Mouse (Mus musculus): ENCODE measurements around the gene Kif26b. TPM values are rescaled to one million over a fixed set of nuclear protein-coding genes. Genes with fewer than 3 reads are reported as not detected.

The Kif26b gene
- polyA plus RNA-seq, 1 experiment from 2014 or later: 1.8 TPM

DNA sequence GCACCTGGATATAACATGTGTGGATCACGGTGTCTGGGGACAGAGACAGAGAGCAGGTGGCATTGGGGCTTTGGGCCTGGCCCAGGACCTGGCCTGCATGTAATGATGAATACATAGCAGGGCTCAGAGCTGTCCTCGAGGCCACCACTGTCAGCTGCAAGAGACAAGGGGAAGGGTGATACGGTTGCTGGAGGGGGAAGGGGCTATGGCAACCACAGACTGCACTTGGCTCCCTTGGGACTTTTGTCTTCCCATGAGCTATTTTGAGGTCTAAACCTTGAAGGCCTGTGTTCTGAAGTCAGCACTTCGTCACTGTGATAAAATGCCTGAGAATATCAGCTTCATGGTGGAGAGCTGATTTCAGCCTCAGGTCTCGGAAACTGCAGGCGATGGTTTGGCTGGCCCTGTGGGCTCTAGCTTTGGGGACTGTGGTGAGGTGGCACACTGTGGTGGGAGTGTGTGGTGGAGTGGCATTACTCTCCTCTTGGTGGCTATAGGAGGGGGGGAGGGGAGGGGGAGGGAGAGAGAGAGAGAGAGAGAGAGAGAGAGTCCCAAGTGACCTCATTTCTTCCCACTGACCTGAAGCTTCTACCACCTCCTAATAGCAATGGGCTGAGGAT is 23.5 kb downstream of the Kif26b start:
- H3K4me3 ChIP-seq (replicated peaks; ENCODE audit: low read length): no peak overlapping the region
- H3K27me3 ChIP-seq (ENCODE audit: control insufficient read depth, insufficient read depth, low read length): no peaks in the 10 kb centered on the region
- H3K36me3 ChIP-seq (ENCODE audit: control insufficient read depth, insufficient read depth, low read length): no peaks in the 10 kb centered on the region
- H3K9ac ChIP-seq (ENCODE audit: low read length): no peak overlapping the region
- H3K4me1 ChIP-seq (ENCODE audit: control insufficient read depth, insufficient read depth, low read length): no peaks in the 10 kb centered on the region
- no peak overlapping the region for H3K4me2 ChIP-seq (ENCODE audit: low read depth, low read length)
- WGBS: 85% methylated on average over 6 of the region's 6 CpGs
- H3K27ac ChIP-seq (ENCODE audit: low read length): no peak overlapping the region
- no peak for ATAC-seq (ENCODE audit: insufficient read depth, low FRiP score)
- H3K9me3 ChIP-seq (replicated peaks; ENCODE audit: control insufficient read depth, low read length): no peaks in the 10 kb centered on the region

DNA sequence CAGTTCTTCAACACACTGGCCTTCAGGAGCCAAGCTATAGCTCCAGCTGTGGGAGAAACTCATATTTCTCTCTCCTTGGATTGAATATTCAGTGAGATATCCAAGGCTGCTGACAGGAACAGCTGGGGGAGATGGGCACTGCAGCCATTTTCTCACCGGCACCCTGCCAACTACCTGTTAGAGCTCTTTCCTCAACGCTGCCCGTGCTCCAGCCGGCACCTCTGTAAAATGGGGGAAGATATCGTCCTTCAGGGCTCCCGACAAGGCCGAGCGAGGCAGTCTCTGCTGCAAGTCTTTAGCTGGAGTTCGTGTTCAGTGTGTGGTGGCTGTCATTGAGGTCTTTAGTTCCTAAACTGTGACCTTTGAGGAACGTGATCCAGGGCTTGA is 24.0 kb downstream of the Kif26b start:
- Histone ChIP-seq H3K4me1 (ENCODE audit: control insufficient read depth, insufficient read depth, low read length) (no peaks in the 10 kb centered on the region), H3K9ac (ENCODE audit: low read length) (no peak overlapping the region), H3K4me2 (ENCODE audit: low read depth, low read length) (no peak overlapping the region), H3K9me3 (replicated peaks; ENCODE audit: control insufficient read depth, low read length) (no peaks in the 10 kb centered on the region), H3K27me3 (ENCODE audit: control insufficient read depth, insufficient read depth, low read length) (no peaks in the 10 kb centered on the region), H3K4me3 (replicated peaks; ENCODE audit: low read length) (no peak overlapping the region), H3K27ac (ENCODE audit: low read length) (no peak overlapping the region), H3K36me3 (ENCODE audit: control insufficient read depth, insufficient read depth, low read length) (no peaks in the 10 kb centered on the region)
- 67% methylated on average over 10 of the region's 10 CpGs for WGBS
- ATAC-seq (ENCODE audit: insufficient read depth, low FRiP score): no peak

DNA sequence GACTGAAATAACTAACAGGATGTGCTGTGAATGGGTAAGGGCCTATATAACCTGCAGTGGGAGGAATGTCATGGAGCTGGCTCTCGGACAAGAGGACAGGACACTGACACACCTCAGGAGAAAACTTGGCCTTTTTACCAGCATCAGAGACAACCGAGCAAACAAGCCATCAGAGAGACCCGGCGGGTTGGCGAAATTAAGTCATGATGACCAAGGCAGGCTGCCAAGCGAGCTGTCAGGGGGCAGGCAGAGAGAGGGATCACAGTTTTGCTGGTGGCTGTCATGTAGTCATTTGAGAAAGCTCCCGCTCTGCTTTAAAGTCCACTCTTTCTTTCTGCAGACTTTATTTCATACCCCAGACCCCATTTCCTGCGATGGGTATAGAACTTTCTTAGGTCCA is 27.3 kb downstream of the Kif26b start:
- Histone ChIP-seq H3K4me1 (ENCODE audit: control insufficient read depth, insufficient read depth, low read length) (no peaks in the 10 kb centered on the region), H3K4me2 (ENCODE audit: low read depth, low read length) (no peak overlapping the region), H3K9me3 (replicated peaks; ENCODE audit: control insufficient read depth, low read length) (no peaks in the 10 kb centered on the region), H3K4me3 (replicated peaks; ENCODE audit: low read length) (no peak overlapping the region), H3K27ac (ENCODE audit: low read length) (no peak overlapping the region), H3K9ac (ENCODE audit: low read length) (no peak overlapping the region), H3K27me3 (ENCODE audit: control insufficient read depth, insufficient read depth, low read length) (no peaks in the 10 kb centered on the region; the same call in 1 of the 2 replicates), H3K36me3 (ENCODE audit: control insufficient read depth, insufficient read depth, low read length) (no peaks in the 10 kb centered on the region)
- ATAC-seq (ENCODE audit: insufficient read depth, low FRiP score): no peak
- 88% methylated on average over 8 of the region's 8 CpGs for WGBS

DNA sequence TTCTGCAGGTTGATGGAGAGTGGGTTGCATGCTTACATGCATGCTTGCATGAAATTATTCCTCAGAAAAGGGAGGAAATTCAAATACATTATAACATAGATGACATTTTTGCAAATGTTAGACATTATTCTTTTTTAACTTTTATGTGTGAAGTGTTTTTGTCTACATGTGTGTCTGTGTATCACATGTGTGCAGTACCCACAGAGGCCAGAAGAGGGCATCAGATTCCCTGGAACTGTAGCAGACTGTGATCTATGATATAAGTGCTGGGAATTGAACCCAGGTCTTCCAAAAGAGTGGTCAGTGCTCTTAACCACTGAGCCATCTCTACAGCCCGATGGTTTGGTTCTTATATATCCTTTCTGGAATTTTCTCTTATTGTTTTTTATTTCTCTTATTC is 31.1 kb downstream of the Kif26b start:
- H3K27ac ChIP-seq (ENCODE audit: low read length): no peak overlapping the region
- 100% methylated on average over 1 of the region's 1 CpGs for WGBS
- H3K4me2 ChIP-seq (ENCODE audit: low read depth, low read length): no peak overlapping the region
- 0 out of 2 replicates have a peak, but pooled peaks cover 3% of the 10 kb centered on the region for H3K4me1 ChIP-seq (ENCODE audit: control insufficient read depth, insufficient read depth, low read length)
- no peaks in the 10 kb centered on the region for H3K9me3 ChIP-seq (replicated peaks; ENCODE audit: control insufficient read depth, low read length)
- H3K4me3 ChIP-seq (replicated peaks; ENCODE audit: low read length): no peak overlapping the region
- no peak overlapping the region for H3K9ac ChIP-seq (ENCODE audit: low read length)
- H3K36me3 ChIP-seq (ENCODE audit: control insufficient read depth, insufficient read depth, low read length): no peaks in the 10 kb centered on the region
- H3K27me3 ChIP-seq (ENCODE audit: control insufficient read depth, insufficient read depth, low read length): no peaks in the 10 kb centered on the region; the same call in 1 of the 2 replicates
- ATAC-seq (ENCODE audit: insufficient read depth, low FRiP score): no peak

DNA sequence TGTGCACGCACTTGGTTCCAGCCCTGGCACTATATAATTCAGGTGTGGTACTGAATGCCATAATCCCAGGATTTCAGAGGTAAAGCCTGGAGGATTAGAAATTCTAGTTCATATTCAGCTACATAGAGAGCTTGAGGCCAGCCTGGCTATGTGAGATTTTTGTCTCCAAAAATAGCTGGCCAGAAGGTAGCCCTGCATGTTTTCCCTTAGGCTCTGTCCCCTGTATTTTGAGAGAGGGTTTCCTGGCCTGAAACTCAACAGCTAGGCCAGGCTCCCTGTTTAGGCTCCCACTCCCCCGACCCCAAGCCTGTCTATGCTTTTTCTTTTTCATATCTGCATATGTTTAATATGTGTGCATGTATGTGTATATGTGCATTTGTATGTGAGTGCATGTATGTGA is 34.9 kb downstream of the Kif26b start:
- peaks cover 9% of the 10 kb centered on the region; the same call in 1 of the 2 replicates for H3K4me1 ChIP-seq (ENCODE audit: control insufficient read depth, insufficient read depth, low read length)
- no peak overlapping the region for H3K4me2 ChIP-seq (ENCODE audit: low read depth, low read length)
- no peak overlapping the region for H3K9ac ChIP-seq (ENCODE audit: low read length)
- no peaks in the 10 kb centered on the region for H3K36me3 ChIP-seq (ENCODE audit: control insufficient read depth, insufficient read depth, low read length)
- H3K9me3 ChIP-seq (replicated peaks; ENCODE audit: control insufficient read depth, low read length): no peaks in the 10 kb centered on the region
- H3K4me3 ChIP-seq (replicated peaks; ENCODE audit: low read length): no peak overlapping the region
- ATAC-seq (ENCODE audit: insufficient read depth, low FRiP score): no peak
- WGBS: 75% methylated on average over 2 of the region's 2 CpGs
- no peak overlapping the region for H3K27ac ChIP-seq (ENCODE audit: low read length)
- no peaks in the 10 kb centered on the region; the same call in 1 of the 2 replicates for H3K27me3 ChIP-seq (ENCODE audit: control insufficient read depth, insufficient read depth, low read length)

DNA sequence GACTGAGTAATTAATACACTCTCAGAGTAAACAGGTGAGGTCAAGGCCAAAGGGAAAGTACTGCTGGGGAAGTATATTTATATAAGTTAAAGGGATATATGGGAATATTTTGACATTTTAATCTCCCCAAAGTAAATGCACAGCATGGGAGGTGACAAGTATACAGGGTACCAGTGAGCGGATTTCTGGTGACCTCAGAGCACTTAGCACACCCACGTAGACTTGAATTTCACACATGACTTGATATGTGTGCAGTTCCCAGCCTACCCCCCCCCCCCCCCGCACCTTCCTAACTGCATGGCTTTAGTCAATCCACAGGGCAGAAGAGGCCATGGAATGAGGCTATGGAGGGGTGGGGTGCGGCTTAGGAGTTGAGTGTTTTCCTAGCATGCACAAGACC is 35.9 kb downstream of the Kif26b start:
- H3K4me1 ChIP-seq (ENCODE audit: control insufficient read depth, insufficient read depth, low read length): peaks cover 9% of the 10 kb centered on the region; the same call in 1 of the 2 replicates
- WGBS: 48% methylated on average over 4 of the region's 4 CpGs
- H3K4me3 ChIP-seq (replicated peaks; ENCODE audit: low read length): no peak overlapping the region
- H3K27ac ChIP-seq (ENCODE audit: low read length): no peak overlapping the region
- no peak overlapping the region for H3K4me2 ChIP-seq (ENCODE audit: low read depth, low read length)
- H3K9ac ChIP-seq (ENCODE audit: low read length): no peak overlapping the region
- no peak for ATAC-seq (ENCODE audit: insufficient read depth, low FRiP score)
- H3K36me3 ChIP-seq (ENCODE audit: control insufficient read depth, insufficient read depth, low read length): no peaks in the 10 kb centered on the region
- no peaks in the 10 kb centered on the region for H3K9me3 ChIP-seq (replicated peaks; ENCODE audit: control insufficient read depth, low read length)
- no peaks in the 10 kb centered on the region; the same call in 1 of the 2 replicates for H3K27me3 ChIP-seq (ENCODE audit: control insufficient read depth, insufficient read depth, low read length)

DNA sequence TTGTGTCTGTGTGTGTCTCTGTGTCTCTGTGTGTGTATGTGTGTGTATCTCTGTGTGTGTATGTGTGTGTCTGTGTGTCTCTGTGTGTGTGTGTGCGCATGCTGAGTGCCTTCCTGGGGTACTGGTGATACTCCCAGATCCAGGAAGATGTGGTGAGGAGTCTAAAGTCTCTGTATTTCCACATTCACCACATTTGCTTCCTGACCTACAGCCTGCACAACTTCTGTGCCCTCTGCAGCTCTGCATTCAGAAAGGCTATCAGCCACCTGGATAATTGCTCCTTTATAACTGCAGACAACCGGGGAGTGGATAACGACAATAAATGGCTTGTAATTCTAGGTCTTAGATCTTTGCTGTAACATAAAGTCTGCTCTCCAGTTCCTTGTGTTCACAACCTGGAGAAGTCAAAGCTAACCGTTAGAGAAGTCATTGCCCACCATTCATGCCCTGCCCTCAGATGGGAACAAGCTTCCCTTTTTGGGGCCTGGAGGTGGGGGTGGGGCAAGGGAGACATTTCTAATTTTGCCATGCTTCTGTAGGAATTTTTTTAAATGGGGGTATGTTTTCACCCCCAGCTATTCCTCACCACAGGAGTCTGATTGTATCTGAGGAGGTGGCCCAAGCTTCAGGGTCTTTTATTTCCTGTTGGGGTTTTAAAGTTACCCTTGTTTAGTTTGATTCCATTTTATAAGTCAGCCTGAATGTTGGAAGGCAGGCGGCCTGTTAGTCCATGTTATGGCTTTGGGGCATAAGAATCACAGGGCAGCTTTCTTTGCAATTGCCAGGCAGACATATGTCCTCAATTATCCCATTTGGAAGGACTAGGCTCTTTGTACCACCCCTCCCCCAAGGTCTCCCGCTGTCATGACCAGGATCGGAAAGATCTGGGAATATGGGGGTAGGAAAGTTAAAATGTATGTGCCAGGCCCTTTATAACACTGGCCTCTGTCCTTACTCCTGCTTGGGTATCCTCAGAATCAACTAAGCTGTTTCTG is 39.9 kb downstream of the Kif26b start:
- Histone ChIP-seq H3K9me3 (replicated peaks; ENCODE audit: control insufficient read depth, low read length) (no peaks in the 10 kb centered on the region), H3K27ac (ENCODE audit: low read length) (no peak overlapping the region), H3K4me2 (ENCODE audit: low read depth, low read length) (no peak overlapping the region), H3K4me3 (replicated peaks; ENCODE audit: low read length) (no peak overlapping the region), H3K36me3 (ENCODE audit: control insufficient read depth, insufficient read depth, low read length) (no peaks in the 10 kb centered on the region), H3K4me1 (ENCODE audit: control insufficient read depth, insufficient read depth, low read length) (peaks cover 9% of the 10 kb centered on the region; the same call in 1 of the 2 replicates), H3K9ac (ENCODE audit: low read length) (no peak overlapping the region), H3K27me3 (ENCODE audit: control insufficient read depth, insufficient read depth, low read length) (no peaks in the 10 kb centered on the region)
- no peak for ATAC-seq (ENCODE audit: insufficient read depth, low FRiP score)
- WGBS: 76% methylated on average over 7 of the region's 7 CpGs

DNA sequence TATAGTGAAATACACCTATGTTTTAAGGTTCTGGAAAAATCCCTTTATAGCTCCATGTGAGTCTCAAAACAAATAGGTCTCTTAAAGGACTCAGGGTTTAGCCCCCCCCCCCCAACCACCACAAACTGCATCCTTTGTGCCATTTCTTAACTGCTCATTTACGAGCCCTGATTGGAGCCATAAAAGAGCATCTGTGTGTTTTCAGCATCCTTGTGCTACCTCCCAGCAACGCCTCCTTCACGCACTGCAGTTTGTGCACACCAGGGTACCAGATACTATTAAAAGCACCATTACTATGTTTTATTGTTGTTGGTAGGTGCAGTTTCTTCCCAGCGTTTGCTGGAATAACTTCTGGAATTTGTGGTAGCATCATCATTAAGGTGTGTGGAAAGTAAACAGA is 42.1 kb downstream of the Kif26b start:
- Histone ChIP-seq H3K4me3 (replicated peaks; ENCODE audit: low read length) (no peak overlapping the region), H3K9me3 (replicated peaks; ENCODE audit: control insufficient read depth, low read length) (peaks cover 9% of the 10 kb centered on the region), H3K27me3 (ENCODE audit: control insufficient read depth, insufficient read depth, low read length) (no peaks in the 10 kb centered on the region), H3K9ac (ENCODE audit: low read length) (no peak overlapping the region), H3K27ac (ENCODE audit: low read length) (no peak overlapping the region), H3K4me1 (ENCODE audit: control insufficient read depth, insufficient read depth, low read length) (peaks cover 6% of the 10 kb centered on the region; the same call in 1 of the 2 replicates), H3K4me2 (ENCODE audit: low read depth, low read length) (no peak overlapping the region), H3K36me3 (ENCODE audit: control insufficient read depth, insufficient read depth, low read length) (no peaks in the 10 kb centered on the region)
- no peak for ATAC-seq (ENCODE audit: insufficient read depth, low FRiP score)
- 76% methylated on average over 4 of the region's 4 CpGs for WGBS

DNA sequence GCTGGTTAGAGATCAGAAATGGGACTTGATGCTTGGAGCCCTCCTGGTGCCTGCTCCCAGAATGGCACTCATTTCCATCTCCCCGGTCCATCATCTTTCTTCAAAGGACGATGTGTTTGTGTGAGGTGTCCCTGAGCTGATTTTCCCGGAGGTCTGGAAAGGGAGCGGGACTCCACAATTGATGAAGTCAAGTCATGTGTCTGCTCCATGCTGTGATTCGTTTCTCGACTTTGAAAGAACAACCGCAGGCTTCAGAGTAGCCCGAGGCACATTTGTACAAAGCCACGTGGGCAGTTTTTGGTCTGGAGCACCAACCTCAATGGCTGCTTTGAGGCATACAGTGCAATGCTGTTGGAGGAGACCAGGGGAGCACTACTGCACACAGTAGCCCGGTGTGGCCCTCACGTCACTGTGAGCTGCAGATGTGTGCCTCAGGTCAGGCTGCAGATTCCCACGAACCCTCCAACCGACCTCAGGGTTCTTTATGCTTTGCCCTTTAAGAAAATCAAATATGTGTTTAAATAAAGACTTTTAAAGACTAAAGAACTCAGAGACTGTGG is 43.0 kb downstream of the Kif26b start:
- Histone ChIP-seq H3K4me3 (replicated peaks; ENCODE audit: low read length) (no peak overlapping the region), H3K9ac (ENCODE audit: low read length) (no peak overlapping the region), H3K36me3 (ENCODE audit: control insufficient read depth, insufficient read depth, low read length) (no peaks in the 10 kb centered on the region), H3K9me3 (replicated peaks; ENCODE audit: control insufficient read depth, low read length) (peaks cover 9% of the 10 kb centered on the region), H3K4me2 (ENCODE audit: low read depth, low read length) (no peak overlapping the region), H3K27ac (ENCODE audit: low read length) (no peak overlapping the region), H3K4me1 (ENCODE audit: control insufficient read depth, insufficient read depth, low read length) (peaks cover 6% of the 10 kb centered on the region; the same call in 1 of the 2 replicates), H3K27me3 (ENCODE audit: control insufficient read depth, insufficient read depth, low read length) (no peaks in the 10 kb centered on the region)
- WGBS: 60% methylated on average over 13 of the region's 13 CpGs
- ATAC-seq (ENCODE audit: insufficient read depth, low FRiP score): no peak

Measured in stomach, embryonic 16.5 days (tissue).